Mouse (Mus musculus) myocyte (in vitro differentiated cells): ENCODE measurements at regions not wholly inside any gene's neighbourhood (a gene's known extent, or its start where the extent isn't known, plus 50 kb on each side); places are given as distances from the start of the nearest gene placed in this dataset.

Experiments used
- POLR2A ChIP-seq: IDR thresholded peaks from one replicate; pipeline ENCODE4 v1.6.1; 2011; ENCODE audit warnings: low read depth, mild to moderate bottlenecking, control low read depth, moderate library complexity; ENCODE audit not compliant: insufficient read length
- SRF ChIP-seq: IDR thresholded peaks from one replicate; pipeline ENCODE4 v1.6.1; 2011; ENCODE audit warnings: low read depth; ENCODE audit not compliant: control insufficient read depth, insufficient read length
- TCF12 ChIP-seq: IDR thresholded peaks from one replicate; pipeline ENCODE4 v1.6.1; 2011; ENCODE audit warnings: mild to moderate bottlenecking, control low read depth; ENCODE audit not compliant: poor library complexity, insufficient read depth, severe bottlenecking
- USF1 ChIP-seq: IDR thresholded peaks from one replicate; pipeline ENCODE4 v1.6.1; 2011; ENCODE audit warnings: low read depth, mild to moderate bottlenecking, control low read depth, moderate library complexity

GRCm38 (mm10) chr9:14061840-14062239 lies 213.0 kb upstream of the Sesn3 start:
- no peak for TF ChIP-seq USF1
- TF ChIP-seq POLR2A = no peak
- TF ChIP-seq TCF12 = no peak
- no peak for TF ChIP-seq SRF
